13 mouse cellular contexts compared by ENCODE assay signal in genomic region chr4:130054727-130055126, GRCm38 (mm10). TPM values are rescaled to one million over a fixed set of nuclear protein-coding genes. Genes with fewer than 3 reads are reported as not detected.
DNase-seq lines count a peak whose midpoint lies in the region; ATAC-seq and TF ChIP-seq lines count a peak whose summit lies in the region.
"Had no signal": no experiment of that assay in that cellular context is flagged by ENCODE, and none has a peak within 500 bp of the region (broad histone marks: within the 10 kb centered on the region; RNA-seq: fewer than 3 reads in every experiment).

No protein-coding gene starts in this region.

- no peaks in the 10 kb centered on the region for H3K27me3 ChIP-seq in midbrain, embryonic 13.5 days
- no peaks in the 10 kb centered on the region for H3K27me3 ChIP-seq in midbrain, embryonic 11.5 days (ENCODE audit: control insufficient read depth, insufficient read depth, low read length)
- H3K27me3 ChIP-seq in embryonic facial prominence, embryonic 14.5 days (replicated peaks; ENCODE audit: control insufficient read depth, insufficient read depth, low read length), result no peaks in the 10 kb centered on the region
- H3K27me3 ChIP-seq in hindbrain, embryonic 16.5 days (replicated peaks; ENCODE audit: control insufficient read depth, insufficient read depth, low read length), result no peaks in the 10 kb centered on the region
- no peaks in the 10 kb centered on the region for H3K27me3 ChIP-seq in midbrain, postnatal 0 days (ENCODE audit: insufficient read depth, low read length)

- 0 out of 2 replicates have a peak, but pooled peaks have one; percentile 44 for ATAC-seq in midbrain, embryonic 13.5 days
- ATAC-seq in midbrain, embryonic 11.5 days (ENCODE audit: low FRiP score), result no peak
- ATAC-seq in embryonic facial prominence, embryonic 14.5 days (ENCODE audit: low read depth), result no peak
- ATAC-seq in hindbrain, embryonic 16.5 days, result peak; percentile 71
- peak; percentile 55; the same call in 1 of the 2 replicates for ATAC-seq in midbrain, postnatal 0 days (ENCODE audit: low FRiP score)
- ATAC-seq: lung, postnatal 0 days had no signal

- no peak overlapping the region for H3K4me3 ChIP-seq in midbrain, embryonic 13.5 days (replicated peaks)
- no peak overlapping the region for H3K4me3 ChIP-seq in midbrain, embryonic 11.5 days (ENCODE audit: low read depth, low read length)
- no peak overlapping the region for H3K4me3 ChIP-seq in embryonic facial prominence, embryonic 14.5 days (ENCODE audit: low read depth, low read length)
- no peak overlapping the region for H3K4me3 ChIP-seq in hindbrain, embryonic 16.5 days (ENCODE audit: low read length)
- H3K4me3 ChIP-seq in midbrain, postnatal 0 days (ENCODE audit: low read depth, low read length), result no peak overlapping the region

- no peak overlapping the region for H3K4me2 ChIP-seq in midbrain, embryonic 13.5 days (replicated peaks)
- no peak overlapping the region for H3K4me2 ChIP-seq in midbrain, embryonic 11.5 days
- no peak overlapping the region for H3K4me2 ChIP-seq in embryonic facial prominence, embryonic 14.5 days (ENCODE audit: low read depth, low read length)
- no peak overlapping the region for H3K4me2 ChIP-seq in hindbrain, embryonic 16.5 days (ENCODE audit: low read length)
- no peak overlapping the region for H3K4me2 ChIP-seq in midbrain, postnatal 0 days (ENCODE audit: low read depth, low read length, poor library complexity, severe bottlenecking)
- H3K4me2 ChIP-seq: liver, embryonic 11.5 days had no signal

- no peak overlapping the region for H3K9ac ChIP-seq in midbrain, embryonic 13.5 days (replicated peaks)
- no peak overlapping the region for H3K9ac ChIP-seq in midbrain, embryonic 11.5 days (ENCODE audit: low read length)
- no peak overlapping the region for H3K9ac ChIP-seq in embryonic facial prominence, embryonic 14.5 days (ENCODE audit: low read depth, low read length)
- no peak overlapping the region for H3K9ac ChIP-seq in hindbrain, embryonic 16.5 days (ENCODE audit: low read depth, low read length)
- no peak overlapping the region for H3K9ac ChIP-seq in midbrain, postnatal 0 days (replicated peaks; ENCODE audit: low read length, poor library complexity, severe bottlenecking)

- H3K4me1 ChIP-seq in midbrain, embryonic 13.5 days (replicated peaks), result peaks cover 22% of the 10 kb centered on the region
- peaks cover 6% of the 10 kb centered on the region; the same call in 1 of the 2 replicates for H3K4me1 ChIP-seq in midbrain, embryonic 11.5 days (ENCODE audit: control insufficient read depth, insufficient read depth, low read length)
- H3K4me1 ChIP-seq in embryonic facial prominence, embryonic 14.5 days (ENCODE audit: control insufficient read depth, insufficient read depth, low read length), result peaks cover 14% of the 10 kb centered on the region
- H3K4me1 ChIP-seq in hindbrain, embryonic 16.5 days (ENCODE audit: control insufficient read depth, insufficient read depth, low read depth, low read length), result peaks cover 23% of the 10 kb centered on the region
- peaks cover 10% of the 10 kb centered on the region; the same call in 1 of the 2 replicates for H3K4me1 ChIP-seq in midbrain, postnatal 0 days (ENCODE audit: insufficient read depth, low read length)

- DNase-seq in midbrain, embryonic 11.5 days (ENCODE audit: low spot score, missing footprints), result no peak
- DNase-seq in embryonic facial prominence, embryonic 14.5 days (ENCODE audit: low spot score), result no peak
- peak; percentile 74 for DNase-seq in midbrain, postnatal 0 days (ENCODE audit: low spot score)
- no peak for DNase-seq in ovary, postnatal 36 days (ENCODE audit: low spot score)
- no peak for DNase-seq in lung, postnatal 25 days (ENCODE audit: low spot score)
- DNase-seq: adrenal gland, adult 2 months; heart, adult 18-20 months; heart, postnatal 14 days; kidney, adult 2 months had no signal

- TF ChIP-seq CTCF in midbrain, postnatal 0 days (IDR thresholded peaks at IDR 0.05), result no peak

- H3K9me3 ChIP-seq in midbrain, embryonic 13.5 days, result no peaks in the 10 kb centered on the region
- H3K9me3 ChIP-seq in midbrain, embryonic 11.5 days (ENCODE audit: control insufficient read depth, low read length), result no peaks in the 10 kb centered on the region
- no peaks in the 10 kb centered on the region for H3K9me3 ChIP-seq in embryonic facial prominence, embryonic 14.5 days (ENCODE audit: control insufficient read depth, low read length)
- H3K9me3 ChIP-seq in hindbrain, embryonic 16.5 days (ENCODE audit: control insufficient read depth, low read length), result no peaks in the 10 kb centered on the region
- H3K9me3 ChIP-seq in midbrain, postnatal 0 days (ENCODE audit: low read length), result no peaks in the 10 kb centered on the region

- no peaks in the 10 kb centered on the region for H3K36me3 ChIP-seq in midbrain, embryonic 13.5 days
- no peaks in the 10 kb centered on the region for H3K36me3 ChIP-seq in midbrain, embryonic 11.5 days (ENCODE audit: control insufficient read depth, insufficient read depth, low read length)
- H3K36me3 ChIP-seq in embryonic facial prominence, embryonic 14.5 days (ENCODE audit: control insufficient read depth, insufficient read depth, low read length), result peaks cover 67% of the 10 kb centered on the region
- H3K36me3 ChIP-seq in hindbrain, embryonic 16.5 days (ENCODE audit: control insufficient read depth, insufficient read depth, low read length), result no peaks in the 10 kb centered on the region
- no peaks in the 10 kb centered on the region for H3K36me3 ChIP-seq in midbrain, postnatal 0 days (ENCODE audit: insufficient read depth, low read length)

- H3K27ac ChIP-seq in midbrain, embryonic 13.5 days, result no peak overlapping the region
- H3K27ac ChIP-seq in midbrain, embryonic 11.5 days (ENCODE audit: low read depth, low read length), result no peak overlapping the region
- peak overlapping the region; percentile 72 for H3K27ac ChIP-seq in embryonic facial prominence, embryonic 14.5 days (replicated peaks; ENCODE audit: low read depth, low read length)
- H3K27ac ChIP-seq in hindbrain, embryonic 16.5 days (ENCODE audit: low read depth, low read length), result peak overlapping the region; percentile 69
- H3K27ac ChIP-seq in midbrain, postnatal 0 days (ENCODE audit: low read depth, low read length), result peak overlapping the region; percentile 71

- 31% methylated on average over 1 of the region's 1 CpGs for WGBS in midbrain, embryonic 13.5 days
- WGBS in midbrain, embryonic 11.5 days, result 25% methylated on average over 1 of the region's 1 CpGs
- 27% methylated on average over 1 of the region's 1 CpGs for WGBS in embryonic facial prominence, embryonic 14.5 days
- WGBS in hindbrain, embryonic 16.5 days, result 55% methylated on average over 1 of the region's 1 CpGs
- WGBS in midbrain, postnatal 0 days, result 29% methylated on average over 1 of the region's 1 CpGs

RNA-seq across cellular contexts. Expression of gene Col16a1, which starts 7.1 kb away (rescaled TPM):
- 2.9 and 3.4 TPM in 2 replicates for polyA plus RNA-seq in midbrain, embryonic 13.5 days (2015; fragmentation: Nextera tagmentation; extraction: Ambion mirVana)
- 5.8 and 6.9 TPM in 2 replicates for polyA plus RNA-seq in midbrain, embryonic 11.5 days (2014; fragmentation: Nextera tagmentation; extraction: Ambion mirVana)
- polyA plus RNA-seq in embryonic facial prominence, embryonic 14.5 days (2014; fragmentation: Nextera tagmentation; extraction: Ambion mirVana), result 180 and 188 TPM in 2 replicates
- polyA plus RNA-seq in hindbrain, embryonic 16.5 days (2015; fragmentation: Nextera tagmentation; extraction: Ambion mirVana), result 11.8 and 16.2 TPM in 2 replicates
- total RNA-seq in midbrain, postnatal 0 days (2014; rRNA removed), result 31.1 and 43.9 TPM in 2 replicates
- 12.5 and 13.8 TPM in 2 replicates for polyA plus RNA-seq in midbrain, postnatal 0 days (2015; fragmentation: Nextera tagmentation; extraction: Ambion mirVana)

RNA-seq across cellular contexts. Expression of gene Pef1, which starts 47.6 kb away (rescaled TPM):
- polyA plus RNA-seq in midbrain, embryonic 13.5 days (2015; fragmentation: Nextera tagmentation; extraction: Ambion mirVana), result 65.3 and 72.0 TPM in 2 replicates
- 71.6 and 72.3 TPM in 2 replicates for polyA plus RNA-seq in midbrain, embryonic 11.5 days (2014; fragmentation: Nextera tagmentation; extraction: Ambion mirVana)
- polyA plus RNA-seq in embryonic facial prominence, embryonic 14.5 days (2014; fragmentation: Nextera tagmentation; extraction: Ambion mirVana), result 67.1 and 68.6 TPM in 2 replicates
- 69.0 and 71.3 TPM in 2 replicates for polyA plus RNA-seq in hindbrain, embryonic 16.5 days (2015; fragmentation: Nextera tagmentation; extraction: Ambion mirVana)
- total RNA-seq in midbrain, postnatal 0 days (2014; rRNA removed), result 49.8 and 61.5 TPM in 2 replicates
- 59.5 and 67.3 TPM in 2 replicates for polyA plus RNA-seq in midbrain, postnatal 0 days (2015; fragmentation: Nextera tagmentation; extraction: Ambion mirVana)

Comparison
In these comparisons a context has a peak if more than half of its experiments do, and no peak if none do; other contexts are left out.
1. ATAC-seq: peak in midbrain, embryonic 13.5 days (single experiment), hindbrain, embryonic 16.5 days (single experiment) and midbrain, postnatal 0 days (single experiment); none in midbrain, embryonic 11.5 days (single experiment) and embryonic facial prominence, embryonic 14.5 days (single experiment).
2. H3K27ac ChIP-seq: peak in embryonic facial prominence, embryonic 14.5 days (single experiment), hindbrain, embryonic 16.5 days (single experiment) and midbrain, postnatal 0 days (single experiment); none in midbrain, embryonic 13.5 days (single experiment) and midbrain, embryonic 11.5 days (single experiment).
3. RNA of gene Col16a1, which starts 7.1 kb away (polyA plus RNA-seq): 180 to 188 TPM in embryonic facial prominence, embryonic 14.5 days; 12.5 to 13.8 TPM in midbrain, postnatal 0 days, 11.8 to 16.2 TPM in hindbrain, embryonic 16.5 days, 5.8 to 6.9 TPM in midbrain, embryonic 11.5 days and 2.9 to 3.4 TPM in midbrain, embryonic 13.5 days; every median in the first group is over 10 times any median in the second.